Mouse (Mus musculus) MEL (cell line): ENCODE results near the gene Tbk1. TPM values are rescaled to one million over a fixed set of nuclear protein-coding genes. Genes with fewer than 3 reads are reported as not detected.

Source experiments
- DNase-seq: peaks from one replicate; pipeline ENCODE4 v3.0.0; 2011; ENCODE audit warnings: low read depth, low spot score
- H3K27ac ChIP-seq: 2 replicates; pipeline ENCODE4 v1.5.1; 2012; ENCODE audit warnings: low read depth, mild to moderate bottlenecking, control low read depth, low read length, moderate library complexity; ENCODE audit not compliant: control insufficient read depth
- H3K27me3 ChIP-seq, 2 experiments: fragments of 150-350 bp in 1 of 2; sonication (generic) in 1 of 2; 2 replicates each; pipeline ENCODE4 v1.6.1; 2012; ENCODE audit warnings: low read length in 2 of 2, mild to moderate bottlenecking in 2 of 2, improper control_type of control experiment in 1 of 2, moderate library complexity in 1 of 2; ENCODE audit not compliant: insufficient read depth in 2 of 2, control insufficient read depth in 1 of 2
- H3K36me3 ChIP-seq, 2 experiments: 2 replicates each; pipeline ENCODE4 v1.6.1; 2012 to 2014; ENCODE audit warnings: low read length in 2 of 2, improper control_type of control experiment in 1 of 2, inconsistent platforms in 1 of 2, mild to moderate bottlenecking in 1 of 2; ENCODE audit not compliant: insufficient read depth in 2 of 2, control insufficient read depth in 1 of 2
- H3K4me1 ChIP-seq, 2 experiments: fragments of 150-350 bp in 1 of 2; sonication (generic) in 1 of 2; 2 replicates each; pipeline ENCODE4 v1.6.1; 2012; ENCODE audit warnings: low read length in 2 of 2, improper control_type of control experiment in 1 of 2, mild to moderate bottlenecking in 1 of 2; ENCODE audit not compliant: insufficient read depth in 2 of 2, control insufficient read depth in 1 of 2
- H3K4me3 ChIP-seq, 2 experiments: fragments of 150-350 bp in 1 of 2; sonication (generic) in 1 of 2; 2 replicates each; pipeline ENCODE4 v1.5.1; 2012; ENCODE audit warnings: low read depth in 2 of 2, low read length in 2 of 2, mild to moderate bottlenecking in 2 of 2, moderate library complexity in 2 of 2, control low read depth in 1 of 2, improper control_type of control experiment in 1 of 2; ENCODE audit not compliant: control insufficient read depth in 1 of 2, insufficient read depth in 1 of 2
- H3K79me2 ChIP-seq: 2 replicates; pipeline ENCODE4 v1.6.1; 2012; ENCODE audit warnings: mild to moderate bottlenecking, low read length, moderate library complexity; ENCODE audit not compliant: control insufficient read depth, poor library complexity, insufficient read depth
- H3K9ac ChIP-seq: 2 replicates; pipeline ENCODE4 v1.6.1; 2012; ENCODE audit warnings: low read depth, mild to moderate bottlenecking, control low read depth, low read length, moderate library complexity; ENCODE audit not compliant: control insufficient read depth, poor library complexity, severe bottlenecking
- H3K9me3 ChIP-seq: fragments of 150-350 bp; sonication (generic); replicated peaks from 2 replicates; pipeline ENCODE4 v1.6.1; 2012; ENCODE audit warnings: mild to moderate bottlenecking, low read length, improper control_type of control experiment, moderate library complexity; ENCODE audit not compliant: insufficient read depth
- CTCF ChIP-seq, 3 experiments: IDR thresholded peaks in 2 of 3; conservative IDR thresholded peaks in 1 of 3; 2 replicates each; pipeline ENCODE4 v1.5.1; 2011 to 2012; ENCODE audit warnings: low read length in 3 of 3, low read depth in 2 of 3, mild to moderate bottlenecking in 2 of 3, improper control_type of control experiment in 1 of 3, inconsistent platforms in 1 of 3, mixed read lengths in 1 of 3, moderate library complexity in 1 of 3; ENCODE audit not compliant: control insufficient read depth in 1 of 3, insufficient read depth in 1 of 3, poor library complexity in 1 of 3, severe bottlenecking in 1 of 3
- HCFC1 ChIP-seq: IDR thresholded peaks from 2 replicates; pipeline ENCODE4 v1.6.1; 2012; ENCODE audit warnings: low read depth, mild to moderate bottlenecking, inconsistent platforms, low read length, improper control_type of control experiment, moderate library complexity
- JUND ChIP-seq: IDR thresholded peaks from 2 replicates; pipeline ENCODE4 v1.6.1; 2011; ENCODE audit warnings: low read depth, mild to moderate bottlenecking, improper control_type of control experiment, low read length
- KAT2A ChIP-seq: conservative IDR thresholded peaks from 2 replicates; pipeline ENCODE4 v1.6.1; 2012; ENCODE audit warnings: low read depth, low read length, improper control_type of control experiment, inconsistent platforms
- MAX ChIP-seq: IDR thresholded peaks from 2 replicates; pipeline ENCODE4 v1.6.1; 2011; ENCODE audit warnings: low read length, improper control_type of control experiment
- TAL1 ChIP-seq: IDR thresholded peaks from 2 replicates; pipeline ENCODE4 v1.6.1; 2012; ENCODE audit warnings: mild to moderate bottlenecking, inconsistent platforms, low read length, moderate library complexity, mixed read lengths
- USF2 ChIP-seq, 2 experiments: IDR thresholded peaks; 2 replicates each; pipeline ENCODE4 v1.6.1; 2011 to 2012; ENCODE audit warnings: improper control_type of control experiment in 2 of 2, low read length in 2 of 2, borderline replicate concordance in 1 of 2, inconsistent platforms in 1 of 2, low read depth in 1 of 2, mild to moderate bottlenecking in 1 of 2; ENCODE audit not compliant: insufficient read depth in 1 of 2
- ZNF384 ChIP-seq: IDR thresholded peaks from 2 replicates; pipeline ENCODE4 v1.6.1; 2012; ENCODE audit warnings: low read depth, mild to moderate bottlenecking, inconsistent platforms, low read length, improper control_type of control experiment
- polyA plus RNA-seq, 2 experiments: library from polyadenylated mRNA; stranded (reverse) in 1 of 2; unstranded in 1 of 2; fragments of >175 nt in 1 of 2; fragments of >200 nt in 1 of 2; gene quantifications; 2 replicates each; pipeline versions ENCODE4 v1.2.1 to v1.2.4; 2012; ENCODE audit warnings: low replicate concordance in 2 of 2, low read depth in 1 of 2; ENCODE audit not compliant: insufficient read length in 2 of 2, insufficient read depth in 1 of 2, missing spikeins in 1 of 2
- total RNA-seq: library from RNA; depleted of rRNA; stranded (reverse); fragments of 300-350 nt; gene quantifications from 2 replicates; pipeline ENCODE4 v1.2.3, GENCODE M21; 2012; rRNA removed

The Tbk1 gene
- total and polyA plus RNA-seq, 3 experiments, result 18.0 to 31.1 TPM; not detected in 1

- no peak for TF ChIP-seq KAT2A
- TF ChIP-seq MAX, result no peak
- no peak for TF ChIP-seq HCFC1
- no peak for TF ChIP-seq USF2 (IDR thresholded peaks at IDR 0.05; ENCODE audit: borderline replicate concordance in 1 of 2, insufficient read depth in 1 of 2, low read depth in 1 of 2, low read length in 2 of 2)
- no peaks in the 10 kb centered on the region for H3K27me3 ChIP-seq
- H3K4me3 ChIP-seq, result no peak overlapping the region
- no peaks in the 10 kb centered on the region for H3K9me3 ChIP-seq
- H3K9ac ChIP-seq, result no peak overlapping the region
- H3K4me1 ChIP-seq, result peaks cover 10 to 14% of the 10 kb centered on the region in 2 experiments
- DNase-seq, result no peak
- no peak overlapping the region for H3K27ac ChIP-seq
- H3K36me3 ChIP-seq, result peaks cover 0 to 12% of the 10 kb centered on the region in 2 experiments; a peak in 2 of 4 replicates
- no peaks in the 10 kb centered on the region; the same call in 1 of the 2 replicates for H3K79me2 ChIP-seq
These were observed 88.1 kb downstream of the Tbk1 start for GRCm38 (mm10) chr10:121498481-121498904.

DNA sequence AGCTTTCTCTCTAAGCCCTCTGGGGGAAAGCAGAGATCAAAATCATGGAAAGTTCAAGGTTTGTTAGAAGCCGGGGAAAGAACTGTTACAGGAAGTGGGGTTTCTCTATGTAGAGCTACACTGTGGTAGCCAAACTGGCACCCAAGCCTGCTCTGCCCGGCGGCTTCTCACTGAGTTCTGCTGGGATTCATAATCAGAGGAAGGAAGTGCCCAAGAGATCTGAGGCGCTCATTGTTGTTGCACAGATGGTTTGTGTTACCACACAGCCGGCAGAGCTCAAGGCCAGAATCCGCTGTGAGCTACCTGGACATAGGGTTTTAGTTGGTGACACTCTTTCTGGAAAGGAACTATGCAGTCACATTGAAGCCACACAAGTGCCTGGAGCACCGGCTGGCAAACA, 88.6 kb downstream of the Tbk1 start:
- Histone ChIP-seq H3K27ac (no peak overlapping the region), H3K9me3 (no peaks in the 10 kb centered on the region), H3K36me3 (peaks cover 0 to 18% of the 10 kb centered on the region in 2 experiments; a peak in 2 of 4 replicates), H3K4me3 (no peak overlapping the region), H3K4me1 (peaks cover 14 to 19% of the 10 kb centered on the region in 2 experiments), H3K9ac (no peak overlapping the region), H3K27me3 (no peaks in the 10 kb centered on the region), H3K79me2 (no peaks in the 10 kb centered on the region; the same call in 1 of the 2 replicates)
- no peak for TF ChIP-seq JUND
- DNase-seq, result no peak

DNA sequence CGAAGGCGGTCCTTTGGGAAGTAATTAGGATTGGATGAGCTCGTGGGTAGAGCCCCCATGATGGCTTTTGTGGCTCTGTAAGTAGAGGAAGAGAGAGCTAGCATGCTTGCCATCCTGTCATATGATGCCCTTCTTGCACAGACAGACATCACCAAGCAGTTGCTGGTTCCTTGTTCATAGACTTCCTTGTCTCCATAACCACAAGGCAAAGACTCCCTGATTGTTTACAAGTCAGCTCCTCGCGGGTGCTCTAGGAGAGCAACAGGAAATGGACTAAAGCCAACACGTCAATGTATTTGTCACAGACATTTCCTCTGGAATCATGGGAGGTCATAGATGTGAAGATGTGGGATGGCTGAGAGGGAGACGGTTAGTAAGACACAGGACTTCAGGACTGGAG, 90.0 kb downstream of the Tbk1 start:
- Histone ChIP-seq H3K27me3 (no peaks in the 10 kb centered on the region), H3K4me3 (no peak overlapping the region), H3K27ac (no peak overlapping the region), H3K9me3 (no peaks in the 10 kb centered on the region), H3K9ac (no peak overlapping the region), H3K4me1 (peaks cover 13 to 26% of the 10 kb centered on the region in 2 experiments), H3K79me2 (no peaks in the 10 kb centered on the region; the same call in 1 of the 2 replicates), H3K36me3 (peaks cover 0 to 29% of the 10 kb centered on the region in 2 experiments; a peak in 2 of 4 replicates)
- TF ChIP-seq CTCF (IDR thresholded peaks at IDR 0.05 in 2 of 3, conservative IDR thresholded peaks at IDR 0.05 in 1 of 3; ENCODE audit: control insufficient read depth in 1 of 3, insufficient read depth in 1 of 3, low read depth in 2 of 3, low read length in 3 of 3, poor library complexity in 1 of 3, severe bottlenecking in 1 of 3) (no peak), ZNF384 (no peak), TAL1 (no peak)
- DNase-seq, result no peak

Other genes starting within 250 kb of the Tbk1 start
- 0.29 and 0.35 TPM in 2 replicates for gene Tbc1d30, start 235.5 kb downstream of the Tbk1 start, total RNA-seq
- 1 to 10 TPM in 1 of 2 experiments, not detected in 1; 2.1 TPM for gene Tbc1d30, start 235.5 kb downstream of the Tbk1 start, polyA plus RNA-seq
- 24.4 and 33.6 TPM in 2 replicates for gene Gns, start 221.7 kb downstream of the Tbk1 start, total RNA-seq
- gene Gns, start 221.7 kb downstream of the Tbk1 start, polyA plus RNA-seq, result 10 to 100 TPM in 1 of 2 experiments, not detected in 1; 33.1 TPM
- gene Rassf3, start 110.4 kb downstream of the Tbk1 start, total RNA-seq, result 8.0 and 9.2 TPM in 2 replicates
- 10 to 100 TPM in 1 of 2 experiments, not detected in 1; 15.8 TPM for gene Rassf3, start 110.4 kb downstream of the Tbk1 start, polyA plus RNA-seq
- 154 and 182 TPM in 2 replicates for gene Xpot, start 39.5 kb upstream of the Tbk1 start, total RNA-seq
- gene Xpot, start 39.5 kb upstream of the Tbk1 start, polyA plus RNA-seq, result 100 to 1,000 TPM; 122 to 304 TPM
- gene D930020B18Rik, start 54.8 kb upstream of the Tbk1 start, total RNA-seq, result 0.46 and 0.65 TPM in 2 replicates
- gene D930020B18Rik, start 54.8 kb upstream of the Tbk1 start, polyA plus RNA-seq, result under 1 TPM in 1 of 2 experiments, not detected in 1; 0.61 TPM
- gene BC048403, start 153.2 kb upstream of the Tbk1 start, total RNA-seq, result 2.5 and 2.7 TPM in 2 replicates
- 10 to 100 TPM in 1 of 2 experiments, not detected in 1; 11.6 TPM for gene BC048403, start 153.2 kb upstream of the Tbk1 start, polyA plus RNA-seq